Mouse (Mus musculus) embryonic fibroblast, embryonic 13.5 days (primary cell): ENCODE results near the gene Napa.

Source experiments
- CTCF ChIP-seq: IDR thresholded peaks from 2 replicates; pipeline ENCODE4 v1.5.1; 2011; ENCODE audit warnings: mild to moderate bottlenecking, control low read depth, low read length, moderate library complexity, borderline replicate concordance; ENCODE audit not compliant: insufficient read depth
- POLR2A ChIP-seq: IDR thresholded peaks from 2 replicates; pipeline ENCODE4 v1.6.1; 2011; ENCODE audit warnings: low read depth, mild to moderate bottlenecking, control low read depth, low read length, moderate library complexity

GRCm38 (mm10) chr7:16050600-16050999 is 47.7 kb upstream of the Napa start:
- no peak for TF ChIP-seq CTCF
- no peak for TF ChIP-seq POLR2A
